ENCODE assay signal across 14 mouse cellular contexts in genomic region chr1:60962095-60962494, GRCm38 (mm10). TPM values are rescaled to one million over a fixed set of nuclear protein-coding genes. Genes with fewer than 3 reads are reported as not detected.
DNase-seq lines count a peak whose midpoint lies in the region; ATAC-seq and TF ChIP-seq lines count a peak whose summit lies in the region.
"Had no signal": no experiment of that assay in that cellular context is flagged by ENCODE, and none has a peak within 500 bp of the region (broad histone marks: within the 10 kb centered on the region; RNA-seq: fewer than 3 reads in every experiment).

No protein-coding gene starts in this region.

- no peak overlapping the region for H3K9ac ChIP-seq in hindbrain, postnatal 0 days (replicated peaks; ENCODE audit: low read length)
- no peak overlapping the region for H3K9ac ChIP-seq in hindbrain, embryonic 16.5 days (ENCODE audit: low read depth, low read length)
- H3K9ac ChIP-seq in lung, postnatal 0 days (replicated peaks; ENCODE audit: low read depth) = no peak overlapping the region

- H3K4me1 ChIP-seq in hindbrain, postnatal 0 days (ENCODE audit: insufficient read depth, low read length) = no peaks in the 10 kb centered on the region
- no peaks in the 10 kb centered on the region for H3K4me1 ChIP-seq in hindbrain, embryonic 16.5 days (ENCODE audit: control insufficient read depth, insufficient read depth, low read depth, low read length)
- no peaks in the 10 kb centered on the region for H3K4me1 ChIP-seq in lung, postnatal 0 days (ENCODE audit: insufficient read depth, low read depth, low read length)
- no peaks in the 10 kb centered on the region for H3K4me1 ChIP-seq in E14TG2a.4 (replicated peaks; ENCODE audit: low read depth, low read length)
- H3K4me1 ChIP-seq: forebrain, embryonic 10.5 days had no signal

- H3K4me2 ChIP-seq in hindbrain, postnatal 0 days (ENCODE audit: low read depth, low read length) = no peak overlapping the region
- H3K4me2 ChIP-seq in hindbrain, embryonic 16.5 days (ENCODE audit: low read length) = no peak overlapping the region
- no peak overlapping the region for H3K4me2 ChIP-seq in lung, postnatal 0 days (replicated peaks; ENCODE audit: low read depth, low read length)

- no peak for DNase-seq in hindbrain, postnatal 0 days (ENCODE audit: low spot score)
- DNase-seq in lung, postnatal 0 days (ENCODE audit: low spot score) = no peak
- no peak for DNase-seq in lung, postnatal 4 days
- no peak for DNase-seq in brain, embryonic 14.5 days (ENCODE audit: low read depth)
- DNase-seq in urinary bladder, postnatal 14 days (ENCODE audit: low spot score) = no peak
- DNase-seq in right cerebral cortex, postnatal 14 days = no peak
- DNase-seq: cerebellum, adult 9-10 months; kidney, adult 11 months; kidney, postnatal 25 days; left cerebral cortex, postnatal 4 days had no signal

- no peaks in the 10 kb centered on the region for H3K27me3 ChIP-seq in hindbrain, postnatal 0 days (ENCODE audit: insufficient read depth, low read length)
- no peaks in the 10 kb centered on the region for H3K27me3 ChIP-seq in hindbrain, embryonic 16.5 days (replicated peaks; ENCODE audit: control insufficient read depth, insufficient read depth, low read length)
- H3K27me3 ChIP-seq in lung, postnatal 0 days (replicated peaks; ENCODE audit: insufficient read depth, low read length) = no peaks in the 10 kb centered on the region
- H3K27me3 ChIP-seq in E14TG2a.4 (ENCODE audit: insufficient read depth, low read length) = no peaks in the 10 kb centered on the region
- H3K27me3 ChIP-seq: CH12.LX had no signal

- ATAC-seq in hindbrain, postnatal 0 days = no peak
- no peak for ATAC-seq in hindbrain, embryonic 16.5 days
- ATAC-seq in lung, postnatal 0 days = no peak

- 83% methylated on average over 4 of the region's 4 CpGs for WGBS in hindbrain, postnatal 0 days
- 89% methylated on average over 4 of the region's 4 CpGs for WGBS in hindbrain, embryonic 16.5 days
- WGBS in lung, postnatal 0 days = 81% methylated on average over 4 of the region's 4 CpGs

- TF ChIP-seq EP300 in lung, postnatal 0 days (IDR thresholded peaks at IDR 0.05) = no peak

- H3K27ac ChIP-seq in hindbrain, postnatal 0 days = no peak overlapping the region
- H3K27ac ChIP-seq in hindbrain, embryonic 16.5 days (ENCODE audit: low read depth, low read length) = no peak overlapping the region
- no peak overlapping the region for H3K27ac ChIP-seq in lung, postnatal 0 days (ENCODE audit: low read length)
- H3K27ac ChIP-seq: forebrain, embryonic 10.5 days had no signal

- TF ChIP-seq CTCF in hindbrain, postnatal 0 days (IDR thresholded peaks at IDR 0.05; ENCODE audit: low read depth) = peak; percentile 30; the same call in 1 of the 2 replicates
- peak; percentile 35 for TF ChIP-seq CTCF in lung, postnatal 0 days (IDR thresholded peaks at IDR 0.05)
- TF ChIP-seq CTCF in E14TG2a.4 (conservative IDR thresholded peaks at IDR 0.05; ENCODE audit: low read length) = peak; percentile 68
- peak; percentile 22; the same call in 1 of the 2 replicates for TF ChIP-seq CTCF in brain, embryonic 14.5 days (IDR thresholded peaks at IDR 0.05; ENCODE audit: borderline replicate concordance, extremely low read depth, insufficient read depth, insufficient read length)

- no peak overlapping the region for H3K4me3 ChIP-seq in hindbrain, postnatal 0 days (ENCODE audit: low read length)
- H3K4me3 ChIP-seq in hindbrain, embryonic 16.5 days (ENCODE audit: low read length) = no peak overlapping the region
- H3K4me3 ChIP-seq in lung, postnatal 0 days (ENCODE audit: low read depth, low read length) = no peak overlapping the region
- no peak overlapping the region for H3K4me3 ChIP-seq in E14TG2a.4 (replicated peaks; ENCODE audit: low read length)
- H3K4me3 ChIP-seq: forebrain, embryonic 10.5 days had no signal

- no peaks in the 10 kb centered on the region for H3K36me3 ChIP-seq in hindbrain, postnatal 0 days (ENCODE audit: insufficient read depth, low read length)
- H3K36me3 ChIP-seq in hindbrain, embryonic 16.5 days (ENCODE audit: control insufficient read depth, insufficient read depth, low read length) = no peaks in the 10 kb centered on the region
- no peaks in the 10 kb centered on the region for H3K36me3 ChIP-seq in lung, postnatal 0 days (ENCODE audit: insufficient read depth, low read length)
- no peaks in the 10 kb centered on the region for H3K36me3 ChIP-seq in E14TG2a.4 (ENCODE audit: insufficient read depth, low read length)
- H3K36me3 ChIP-seq: forebrain, embryonic 10.5 days had no signal

- TF ChIP-seq POLR2A in brain, embryonic 14.5 days (IDR thresholded peaks at IDR 0.05; ENCODE audit: borderline replicate concordance, extremely low read depth, insufficient read depth, insufficient read length, poor library complexity, severe bottlenecking) = no peak

- H3K9me3 ChIP-seq in hindbrain, postnatal 0 days (ENCODE audit: low read length) = no peaks in the 10 kb centered on the region
- no peaks in the 10 kb centered on the region for H3K9me3 ChIP-seq in hindbrain, embryonic 16.5 days (ENCODE audit: control insufficient read depth, low read length)
- no peaks in the 10 kb centered on the region for H3K9me3 ChIP-seq in lung, postnatal 0 days (ENCODE audit: low read length)
- peaks cover 6% of the 10 kb centered on the region for H3K9me3 ChIP-seq in E14TG2a.4 (ENCODE audit: low read length)
- H3K9me3 ChIP-seq: forebrain, embryonic 10.5 days had no signal

RNA-seq across cellular contexts. Expression of gene Icos, which starts 15.6 kb away (rescaled TPM):
- total RNA-seq in hindbrain, postnatal 0 days (2014; rRNA removed) = 0.25 TPM in 1 of 2 replicates, not detected in the other
- 0.10 and 0.19 TPM in 2 replicates for polyA plus RNA-seq in hindbrain, postnatal 0 days (2015; fragmentation: Nextera tagmentation; extraction: Ambion mirVana)
- 0.05 and 0.14 TPM in 2 replicates for polyA plus RNA-seq in hindbrain, embryonic 16.5 days (2015; fragmentation: Nextera tagmentation; extraction: Ambion mirVana)
- polyA plus RNA-seq in lung, postnatal 0 days (2015; fragmentation: Nextera tagmentation; extraction: Ambion mirVana) = 0.25 and 0.30 TPM in 2 replicates
- 0.11 and 0.15 TPM in 2 replicates for polyA plus RNA-seq in brain, embryonic 14.5 days (2012; rRNA removed)
